Mouse (Mus musculus): ENCODE data around the gene Slc25a51. TPM values are rescaled to one million over a fixed set of nuclear protein-coding genes. Genes with fewer than 3 reads are reported as not detected.
"Not testable (repeated sequence)": the region's sequence is repeated elsewhere in the genome, so short reads cannot be mapped to it uniquely, and the experiment has no call there.

The Slc25a51 gene
- total RNA-seq, 4 experiments from 2014 or later, result 103 to 145 (median 128) TPM

GRCm38 (mm10) chr4:45402281-45402680 lies 6.3 kb downstream of the Slc25a51 start:
- no peak for DNase-seq (ENCODE audit: low spot score in 2 of 2)

DNA sequence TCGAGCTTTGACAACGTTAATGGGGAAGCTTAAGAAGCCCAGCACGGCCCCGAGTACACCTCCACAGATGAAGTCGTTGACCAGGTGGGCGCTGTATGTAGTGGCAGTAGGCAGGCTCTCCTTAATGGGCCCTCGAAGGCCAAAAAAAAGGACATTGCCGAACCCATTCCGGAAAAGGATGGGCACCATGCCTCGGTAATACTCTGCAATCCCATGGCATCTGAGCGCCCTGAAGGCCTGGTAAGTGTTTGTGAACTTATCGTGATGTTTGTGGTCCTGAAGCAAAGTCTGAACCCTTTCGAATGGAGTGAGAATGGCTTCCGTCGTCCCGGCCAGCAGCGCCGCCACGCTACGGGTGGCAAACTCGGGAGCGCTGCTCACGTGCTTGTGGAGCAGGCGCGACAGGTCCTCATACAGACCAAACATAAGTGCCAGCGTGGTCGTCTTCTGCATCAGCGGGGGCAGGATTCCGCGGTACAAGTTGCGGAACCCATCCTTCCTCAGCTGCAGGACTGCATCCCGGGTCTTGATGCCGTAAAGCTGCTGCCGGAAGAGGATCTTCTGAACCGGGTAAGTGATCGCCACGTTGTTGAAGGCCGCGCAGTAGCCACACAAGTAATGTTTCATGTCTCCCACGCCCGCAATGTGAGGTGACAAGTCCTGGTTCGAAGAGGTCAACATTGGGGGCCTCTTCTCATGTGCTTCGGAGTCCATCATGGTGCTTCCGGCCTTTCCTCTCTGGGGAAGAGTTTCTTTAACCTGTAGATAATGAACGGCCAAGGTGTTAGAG lies 8.9 kb downstream of the Slc25a51 start:
- DNase-seq (ENCODE audit: low spot score in 2 of 2), result no peak

DNA sequence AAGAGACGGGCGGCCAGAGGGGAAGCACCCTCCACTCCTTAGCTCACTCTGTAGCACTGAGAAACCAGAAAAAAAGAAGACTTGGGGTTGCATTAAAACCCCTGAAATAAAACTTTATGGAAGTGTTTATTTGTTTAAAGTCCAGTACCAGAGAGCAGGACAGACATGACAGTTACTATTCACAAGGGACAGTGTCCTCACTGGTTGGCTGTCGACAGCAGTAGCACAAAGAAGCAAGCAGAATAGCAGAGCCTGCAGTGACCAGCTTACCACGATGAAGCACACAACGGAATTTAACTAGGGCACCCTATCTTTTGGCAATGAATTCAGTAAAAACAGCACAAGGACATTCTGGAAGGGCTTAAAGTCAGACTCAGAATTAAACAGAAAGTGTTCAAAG lies 10.3 kb downstream of the Slc25a51 start:
- not testable (repeated sequence) for DNase-seq (ENCODE audit: low spot score in 2 of 2)

GRCm38 (mm10) chr4:45396211-45396610 lies 12.4 kb downstream of the Slc25a51 start:
- DNase-seq (ENCODE audit: low spot score in 2 of 2), result not testable (repeated sequence)

GRCm38 (mm10) chr4:45393658-45394057 lies 14.9 kb downstream of the Slc25a51 start:
- DNase-seq (ENCODE audit: low spot score in 2 of 2), result no peak

GRCm38 (mm10) chr4:45392994-45393393 lies 15.6 kb downstream of the Slc25a51 start:
- no peak for DNase-seq (ENCODE audit: low spot score in 2 of 2)

- no peak for DNase-seq (ENCODE audit: low spot score in 2 of 2)
Measured at GRCm38 (mm10) chr4:45392572-45392971, 16.0 kb downstream of the Slc25a51 start.

DNA sequence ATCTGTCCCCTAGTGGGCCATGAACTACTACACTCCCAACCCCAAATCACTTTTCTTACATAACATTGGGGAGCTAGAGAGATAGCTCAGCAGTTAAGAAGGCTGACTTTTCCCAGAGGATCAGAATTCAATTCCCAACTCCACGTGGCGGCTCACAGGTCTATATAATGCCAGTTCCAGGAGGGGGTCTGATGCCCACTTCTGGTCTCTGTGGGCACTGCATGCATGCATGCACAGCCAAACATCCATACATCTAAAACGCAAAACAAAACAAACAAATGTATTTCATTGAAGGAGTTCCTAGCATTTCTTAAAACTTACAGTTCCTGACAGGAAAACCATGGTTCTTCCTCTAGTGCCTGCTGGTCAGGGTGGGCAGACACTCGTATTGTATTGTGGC lies 16.5 kb downstream of the Slc25a51 start:
- no peak for DNase-seq (ENCODE audit: low spot score in 2 of 2)

DNA sequence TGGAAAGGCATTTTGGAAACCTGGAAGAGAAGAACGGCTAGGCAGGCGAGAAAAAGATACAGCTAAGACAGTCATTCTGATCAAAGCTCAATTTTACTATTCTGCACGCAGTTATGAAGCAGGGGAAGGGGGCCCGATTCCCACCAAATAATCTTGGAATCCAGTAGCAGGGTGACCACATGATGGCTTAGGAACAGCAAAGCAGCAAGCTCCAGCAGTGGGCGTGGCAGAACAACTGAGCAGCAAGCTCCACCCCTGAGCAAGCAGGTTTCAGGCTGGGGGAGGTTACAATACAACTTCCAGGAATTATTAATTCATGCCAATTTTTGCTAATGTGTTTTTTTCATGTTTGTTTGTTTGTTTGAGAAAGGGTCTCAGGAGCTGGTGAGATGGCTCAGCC lies 21.3 kb downstream of the Slc25a51 start:
- not testable (repeated sequence) for DNase-seq (ENCODE audit: low spot score in 2 of 2)

DNA sequence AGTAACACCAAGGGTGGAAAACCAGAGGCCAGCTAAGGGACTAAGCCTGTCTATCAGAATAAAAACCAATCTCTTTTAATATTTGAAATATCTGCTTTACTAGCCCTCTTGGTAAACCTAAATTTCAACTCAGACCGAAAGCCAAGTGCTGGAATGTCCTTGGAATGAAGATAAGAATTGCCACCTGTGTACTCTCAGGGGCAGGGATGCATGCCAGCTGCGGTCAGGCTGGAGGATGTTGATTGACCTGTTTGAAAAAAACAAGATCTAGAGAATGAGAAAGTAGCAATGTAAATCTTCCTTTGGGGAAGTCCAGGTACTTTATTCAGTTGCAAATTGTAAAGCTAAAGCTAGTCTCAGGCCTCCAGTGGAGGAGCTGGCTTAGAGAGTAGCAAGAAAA lies 26.4 kb downstream of the Slc25a51 start:
- not testable (repeated sequence) for DNase-seq (ENCODE audit: low spot score in 2 of 2)

GRCm38 (mm10) chr4:45380903-45381580 lies 27.5 kb downstream of the Slc25a51 start:
- DNase-seq (ENCODE audit: low spot score in 2 of 2), result not testable (repeated sequence)

GRCm38 (mm10) chr4:45376573-45376972 lies 32.0 kb downstream of the Slc25a51 start:
- DNase-seq (ENCODE audit: low spot score in 2 of 2), result no peak

DNA sequence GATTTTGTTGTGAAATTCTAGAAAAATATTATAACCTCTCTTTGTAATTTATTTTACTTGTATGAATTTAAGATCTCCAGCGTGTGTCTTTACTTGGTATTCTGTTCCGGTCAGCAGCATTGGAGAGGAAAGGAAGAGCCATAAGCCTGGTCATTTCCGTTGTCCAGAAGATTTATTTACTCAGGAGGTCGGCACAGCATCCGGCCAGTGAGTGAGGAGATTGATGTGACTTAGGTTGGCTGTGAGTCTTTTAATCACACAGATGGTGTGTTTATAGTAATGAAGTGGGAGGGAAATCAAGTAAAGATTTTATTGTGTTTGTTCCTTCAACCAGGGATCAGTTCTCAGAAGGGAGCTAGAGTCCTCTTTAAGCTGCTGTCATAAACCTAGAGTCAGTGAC lies 33.7 kb downstream of the Slc25a51 start:
- DNase-seq (ENCODE audit: low spot score in 2 of 2), result no peak

DNA sequence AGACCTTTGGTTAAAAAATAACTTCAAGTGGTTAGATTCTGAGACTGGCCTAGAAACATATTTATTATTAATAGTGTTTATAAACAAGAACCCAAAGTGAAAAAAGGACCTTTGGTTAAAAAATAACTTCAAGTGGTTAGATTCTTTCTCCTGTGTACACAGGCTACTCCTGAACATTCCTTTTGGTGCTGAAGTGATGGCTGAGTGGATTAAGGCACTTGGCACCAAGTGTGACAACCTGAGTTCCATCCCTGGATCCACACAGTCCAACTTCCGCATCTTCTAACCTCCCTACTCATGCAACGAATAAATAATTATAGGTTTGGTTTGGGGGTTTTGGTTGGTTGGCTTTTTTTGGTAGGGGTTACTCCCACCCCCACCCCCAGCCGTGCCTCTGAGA lies 37.3 kb downstream of the Slc25a51 start:
- no peak for DNase-seq (ENCODE audit: low spot score in 2 of 2)

DNA sequence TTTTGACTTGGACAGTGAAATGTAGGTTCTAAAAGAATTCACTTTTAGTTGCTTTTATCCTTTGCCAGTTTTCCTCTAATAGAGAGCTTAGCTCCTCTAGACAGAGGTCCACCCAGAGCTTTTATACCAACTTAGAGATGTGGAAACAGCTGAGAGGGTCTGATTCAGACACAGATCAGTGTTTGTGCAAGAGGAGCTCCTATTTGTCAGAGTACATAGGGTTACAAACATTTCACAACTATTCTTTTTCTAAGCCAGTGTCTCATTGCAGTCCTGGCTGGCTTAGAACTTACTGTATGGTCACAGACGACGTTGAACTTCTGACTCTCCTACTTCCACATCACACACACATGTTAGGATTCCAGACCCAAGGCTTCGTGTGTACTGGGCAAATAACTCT lies 51.9 kb downstream of the Slc25a51 start:
- DNase-seq (ENCODE audit: low spot score in 2 of 2), result no peak

Small RNA genes lying within 50 kb of the gene (microRNA-seq; reads per million reads assigned to microRNA genes)
- gene Gm25692, result 0 reads per million in 2 experiments

Other genes with a start within 250 kb of the Slc25a51 start
- gene Frmpd1, start 223.9 kb downstream of the Slc25a51 start, total RNA-seq (2022), result 10 to 100 TPM; 10.0 to 14.9 (median 12.5) TPM
- gene Trmt10b, start 111.6 kb downstream of the Slc25a51 start, total RNA-seq (2022), result 10 to 100 TPM; 10.5 to 19.0 (median 17.0) TPM
- 10 to 100 TPM; 14.9 to 16.7 (median 15.7) TPM for gene Dcaf10, start 66.7 kb downstream of the Slc25a51 start, total RNA-seq (2022)
- gene Exosc3, start 66.0 kb downstream of the Slc25a51 start, total RNA-seq (2022), result 10 to 100 TPM; 11.4 to 17.6 (median 15.0) TPM
- gene Shb, start 123.7 kb upstream of the Slc25a51 start, total RNA-seq (2022), result 10 to 100 TPM; 13.1 to 18.1 (median 14.1) TPM

Data from layer of hippocampus, adult 8-10 months (tissue).